Comparison of ENCODE assay signal across 1 mouse cellular context in the genomic region with DNA sequence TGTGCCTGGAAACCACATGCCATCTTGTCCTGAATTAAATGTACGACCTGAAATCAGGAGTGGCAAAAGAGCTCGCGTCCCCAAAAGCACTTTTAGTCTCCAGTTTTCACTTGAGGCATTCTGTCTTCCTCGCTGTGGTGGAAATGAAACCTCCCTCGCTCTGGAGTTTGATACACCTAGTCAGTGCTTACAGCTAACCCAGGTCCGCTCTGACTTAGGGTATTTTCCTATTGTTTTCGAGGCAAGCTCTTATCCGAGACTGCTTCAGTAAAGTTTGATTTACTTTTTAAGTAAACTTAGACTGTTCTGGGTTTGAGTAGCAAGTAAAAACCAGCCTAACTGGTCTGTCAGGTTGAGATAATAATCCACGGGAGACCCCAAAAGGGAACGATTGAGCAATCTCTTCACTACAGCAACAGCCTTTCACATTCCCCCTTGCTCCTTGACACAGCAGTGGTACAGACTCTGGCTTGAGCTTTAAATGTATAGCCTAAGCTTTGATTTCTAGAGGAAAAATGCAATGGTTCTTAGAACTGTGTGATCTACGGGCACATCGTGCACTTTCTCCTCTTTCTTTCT.
TF ChIP-seq lines count a peak whose summit lies in the region.

No protein-coding gene starts in this region.

TF ChIP-seq in CH12.LX, 34 proteins besides CTCF, POLR2A, EP300 and RAD21 (continued from another document):
- TF ChIP-seq TBP (conservative IDR thresholded peaks at IDR 0.05; ENCODE audit: low read depth, low read length) (0 out of 2 replicates have a peak, but pooled peaks have one; percentile 55), PAX5 (IDR thresholded peaks at IDR 0.05; ENCODE audit: low read length) (no peak), MXI1 (IDR thresholded peaks at IDR 0.05; ENCODE audit: low read depth, low read length) (no peak), KAT2A (IDR thresholded peaks at IDR 0.05; ENCODE audit: insufficient replicate concordance, low read length) (no peak), MEF2A (IDR thresholded peaks at IDR 0.05; ENCODE audit: borderline replicate concordance, low read depth, low read length) (no peak), BHLHE40 (IDR thresholded peaks at IDR 0.05; ENCODE audit: low read depth, low read length) (no peak), POLR2AphosphoS2 (IDR thresholded peaks at IDR 0.05; ENCODE audit: low read depth, low read length) (no peak), MAFK (IDR thresholded peaks at IDR 0.05; ENCODE audit: insufficient replicate concordance, low read length) (no peak), NELFE (IDR thresholded peaks at IDR 0.05; ENCODE audit: low read depth, low read length) (no peak), MAZ (IDR thresholded peaks at IDR 0.05; ENCODE audit: low read depth, low read length) (0 out of 2 replicates have a peak, but pooled peaks have one; percentile 3), ZMIZ1 (IDR thresholded peaks at IDR 0.05; ENCODE audit: low read depth, low read length) (no peak), ZC3H11A (IDR thresholded peaks at IDR 0.05; ENCODE audit: low read depth, low read length) (no peak), MYC (IDR thresholded peaks at IDR 0.05; ENCODE audit: low read depth, low read length) (no peak), ZNF384 (IDR thresholded peaks at IDR 0.05; ENCODE audit: low read depth, low read length) (no peak), UBTF (IDR thresholded peaks at IDR 0.05; ENCODE audit: low read depth, low read length) (no peak), ZKSCAN1 (IDR thresholded peaks at IDR 0.05; ENCODE audit: borderline replicate concordance, low read depth, low read length) (no peak), CHD2 (IDR thresholded peaks at IDR 0.05; ENCODE audit: low read length) (no peak), RCOR1 (conservative IDR thresholded peaks at IDR 0.05; ENCODE audit: low read depth, low read length) (no peak), ETS1 (conservative IDR thresholded peaks at IDR 0.05; ENCODE audit: low read depth, low read length) (no peak), USF2 (conservative IDR thresholded peaks at IDR 0.05; ENCODE audit: low read depth, low read length) (no peak), E2F4 (IDR thresholded peaks at IDR 0.05; ENCODE audit: insufficient replicate concordance, low read depth, low read length) (no peak), MAX (IDR thresholded peaks at IDR 0.05; ENCODE audit: low read length) (no peak), ELF1 (IDR thresholded peaks at IDR 0.05; ENCODE audit: low read depth, low read length) (no peak)
